Mouse (Mus musculus): ENCODE data around the gene Mmp14. TPM values are rescaled to one million over a fixed set of nuclear protein-coding genes. Genes with fewer than 3 reads are reported as not detected.
A peak's percentile ranks its signal among the peaks of the same experiment; 100 is the strongest.

Gene Mmp14
- total RNA-seq, 2 experiments from 2014 or later: 15.8 to 17.1 TPM

GRCm38 (mm10) chr14:54433941-54434531 lies 2.6 kb downstream of the Mmp14 start:
- DNase-seq: no peak

GRCm38 (mm10) chr14:54435194-54435918 lies 3.9 kb downstream of the Mmp14 start:
- no peak for DNase-seq

- DNase-seq: no peak
Observed at GRCm38 (mm10) chr14:54439155-54439554, 7.7 kb downstream of the Mmp14 start.

- no peak for DNase-seq
Observed at GRCm38 (mm10) chr14:54439610-54440009, 8.2 kb downstream of the Mmp14 start.

GRCm38 (mm10) chr14:54440538-54440937 lies 9.1 kb downstream of the Mmp14 start:
- DNase-seq: no peak

GRCm38 (mm10) chr14:54441365-54441764 lies 10.0 kb downstream of the Mmp14 start:
- no peak for DNase-seq

GRCm38 (mm10) chr14:54442548-54442947 lies 11.1 kb downstream of the Mmp14 start:
- no peak for DNase-seq

GRCm38 (mm10) chr14:54443196-54443595 lies 11.8 kb downstream of the Mmp14 start:
- DNase-seq: peak; percentile 79

GRCm38 (mm10) chr14:54443712-54444618 lies 12.6 kb downstream of the Mmp14 start:
- peak; percentile 81 for DNase-seq

GRCm38 (mm10) chr14:54445476-54445875 lies 14.1 kb downstream of the Mmp14 start:
- DNase-seq: no peak

- DNase-seq: no peak
Observed at GRCm38 (mm10) chr14:54453566-54453965, 22.2 kb downstream of the Mmp14 start.

GRCm38 (mm10) chr14:54454669-54455528 lies 23.5 kb downstream of the Mmp14 start:
- DNase-seq: no peak

- DNase-seq: no peak
Observed at GRCm38 (mm10) chr14:54457907-54458569, 26.6 kb downstream of the Mmp14 start.

- DNase-seq: no peak
Observed at GRCm38 (mm10) chr14:54462146-54462545, 30.7 kb downstream of the Mmp14 start.

GRCm38 (mm10) chr14:54463108-54463958 lies 31.9 kb downstream of the Mmp14 start:
- DNase-seq: no peak

GRCm38 (mm10) chr14:54463959-54464292 lies 32.5 kb downstream of the Mmp14 start, which contains the start of gene Lrp10:
Gene Lrp10 (plus strand): TSS chr14:54464137.
- peak; percentile 88 for DNase-seq

- peak; percentile 61 for DNase-seq
Observed at GRCm38 (mm10) chr14:54464293-54465005, 33.0 kb downstream of the Mmp14 start.

- DNase-seq: no peak
Observed at GRCm38 (mm10) chr14:54471467-54471866, 40.1 kb downstream of the Mmp14 start.

GRCm38 (mm10) chr14:54472671-54473070 lies 41.3 kb downstream of the Mmp14 start:
- no peak for DNase-seq

GRCm38 (mm10) chr14:54474744-54475143 lies 43.3 kb downstream of the Mmp14 start:
- no peak for DNase-seq
